Mouse (Mus musculus) embryonic stem cell, embryonic (primary cell): ENCODE data around the gene Rasgef1b.

Experiments
- CTCF ChIA-PET, 4 experiments: fragments of 300-600 bp in 2 of 4; fragments of 350-600 bp in 2 of 4; sonication (Branson Sonifier 250); formaldehyde crosslinking; loops; one replicate each; lab custom pipeline; 2022; ENCODE audit warnings: inconsistent platforms in 2 of 4; lab: Charles Lee
- POLR2A ChIA-PET, 4 experiments: fragments of 300-600 bp in 2 of 4; fragments of 350-600 bp in 2 of 4; sonication (Branson Sonifier 250); formaldehyde crosslinking; loops; one replicate each; lab custom pipeline; 2022; ENCODE audit warnings: antibody characterized with exemption in 4 of 4, inconsistent platforms in 1 of 4; lab: Charles Lee

The Rasgef1b gene

DNA sequence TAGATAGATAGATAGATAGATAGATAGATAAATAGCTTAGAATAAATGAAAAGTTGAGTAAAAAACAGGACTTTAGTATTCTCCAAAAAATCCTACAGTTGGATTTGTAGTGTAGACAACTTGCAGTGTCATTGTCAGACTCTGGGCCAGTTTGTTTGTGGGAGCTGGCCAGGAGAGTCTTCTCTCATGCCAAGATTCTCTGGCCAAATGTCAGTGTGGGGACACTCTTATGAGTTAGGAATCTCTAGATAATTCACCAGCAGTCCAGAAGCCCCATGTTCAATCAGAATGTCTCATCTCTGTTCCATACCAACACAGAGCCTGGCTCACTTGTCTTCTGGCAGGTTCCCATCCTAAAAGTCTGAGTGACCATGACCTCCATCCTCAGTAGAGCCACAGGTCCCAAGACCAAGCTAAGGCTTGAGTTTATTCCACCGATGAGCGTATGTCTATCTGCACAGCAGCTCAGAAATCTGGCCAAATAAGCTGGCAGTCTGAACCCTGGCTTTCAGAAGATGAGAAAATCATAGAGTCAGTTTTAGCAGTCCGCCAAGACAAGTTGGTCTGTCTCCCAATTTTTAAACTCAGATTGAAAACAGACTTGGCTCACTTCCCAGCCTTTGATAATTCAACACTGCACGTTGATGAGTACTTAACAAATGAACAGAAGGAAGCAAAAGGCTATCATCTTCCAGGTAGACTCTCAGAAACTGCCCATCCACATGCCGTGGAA lies 143.5 kb downstream of the Rasgef1b start:
- CTCF ChIA-PET, result no interaction called here
- POLR2A ChIA-PET, result no interaction called here

GRCm38 (mm10) chr5:99584266-99584665 lies 144.6 kb downstream of the Rasgef1b start:
- ChIA-PET CTCF (interaction anchor here in 1 of 4 experiments (0.6 kb wide), 1 partner anchor 736 kb away, joined by 3 read pairs; no protein-coding TSS in a partner anchor), POLR2A (no interaction called here)

DNA sequence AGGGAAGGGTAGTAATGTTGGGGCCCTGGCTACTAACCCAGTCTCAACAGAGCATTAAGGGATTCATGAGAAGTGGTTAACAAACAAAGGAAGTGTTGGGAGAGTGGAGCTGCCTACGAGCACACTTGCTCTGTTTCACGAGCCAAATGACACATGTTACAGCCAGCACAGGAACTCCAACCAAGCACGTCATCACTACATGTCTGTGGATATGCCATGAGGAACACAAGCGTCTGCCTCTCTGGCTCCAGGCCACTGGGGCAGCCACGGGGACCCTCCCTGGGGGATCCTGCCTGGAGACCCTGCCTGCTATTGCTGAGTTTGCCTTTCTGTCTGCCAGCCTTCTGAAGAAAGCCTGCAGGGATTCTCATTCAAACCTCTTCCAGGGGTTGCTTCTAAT lies 146.8 kb downstream of the Rasgef1b start:
- ChIA-PET CTCF (no interaction called here), POLR2A (no interaction called here)

GRCm38 (mm10) chr5:99578692-99579091 lies 150.2 kb downstream of the Rasgef1b start:
- ChIA-PET CTCF (interaction anchor here in 3 of 4 experiments (0.5 to 2.9 kb wide), 5 partner anchors 210 to 330 kb away, joined by 3 to 14 read pairs (median 4); no protein-coding TSS in a partner anchor), POLR2A (interaction anchor here in 1 of 4 experiments (0.6 kb wide), 1 partner anchor 326 kb away, joined by 3 read pairs; no protein-coding TSS in a partner anchor)

DNA sequence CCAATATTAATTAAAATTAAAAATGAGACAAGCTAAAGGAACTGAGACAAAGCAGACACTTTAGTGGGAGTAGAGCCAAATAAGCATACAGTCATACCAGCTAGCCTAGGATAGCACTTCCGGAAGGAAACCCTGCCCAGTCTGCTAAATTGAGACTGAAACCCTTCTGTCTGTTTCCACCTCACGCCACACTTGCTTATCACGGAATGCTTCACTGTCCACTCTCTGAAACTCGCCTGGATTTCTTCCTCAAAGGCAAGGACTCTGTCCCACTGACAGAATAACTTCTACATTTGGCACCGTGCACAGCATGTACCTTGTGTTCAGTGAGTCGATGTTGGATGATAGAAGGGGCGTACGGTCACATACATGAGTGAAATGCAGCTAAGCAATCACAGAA lies 153.0 kb downstream of the Rasgef1b start:
- POLR2A ChIA-PET, result interaction anchor here in 2 of 4 experiments (0.6 to 1.0 kb wide), 2 partner anchors 323 to 737 kb away, joined by 3 read pairs; no protein-coding TSS in a partner anchor
- CTCF ChIA-PET, result interaction anchor here in 2 of 4 experiments (0.6 to 0.8 kb wide), 2 partner anchors 327 to 366 kb away, joined by 3 to 5 read pairs; no protein-coding TSS in a partner anchor

DNA sequence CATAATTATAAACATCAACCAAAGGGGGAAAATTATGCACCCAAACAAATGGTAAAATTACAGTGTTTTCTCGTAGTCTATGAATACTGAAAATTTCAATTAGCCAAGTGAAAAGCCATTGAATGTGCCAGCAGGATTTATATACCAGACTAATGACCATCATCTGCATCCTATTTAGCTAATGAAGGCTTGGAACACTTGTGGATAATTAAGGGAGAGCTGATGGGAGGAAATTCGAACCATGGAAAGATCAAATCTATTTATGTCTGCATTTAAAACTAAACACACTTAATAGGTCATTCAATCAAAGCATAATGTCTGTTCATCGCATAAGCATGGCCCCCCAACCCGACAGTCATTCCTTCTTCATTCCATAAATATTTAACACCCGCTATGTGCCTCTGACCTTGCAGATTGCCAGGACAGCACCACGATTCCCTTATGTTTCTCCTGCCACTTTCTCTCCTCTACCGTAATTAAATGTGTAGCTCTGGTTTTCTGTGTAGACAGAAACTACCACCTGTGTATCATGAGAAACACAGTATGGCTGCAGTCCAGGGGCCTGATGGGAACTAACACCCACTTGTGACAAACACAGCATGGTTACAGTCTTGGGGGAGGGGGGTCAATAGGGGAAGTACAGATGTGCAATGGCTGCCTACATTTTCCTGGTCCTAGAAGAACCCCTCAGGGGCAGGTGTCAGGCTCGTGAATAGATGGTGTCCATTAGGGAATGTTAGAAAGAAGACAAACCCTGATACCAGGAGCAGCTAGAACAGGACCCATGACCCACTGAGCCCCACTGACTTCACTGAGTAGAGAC lies 164.2 kb downstream of the Rasgef1b start:
- POLR2A ChIA-PET, result no interaction called here
- CTCF ChIA-PET, result no interaction called here

DNA sequence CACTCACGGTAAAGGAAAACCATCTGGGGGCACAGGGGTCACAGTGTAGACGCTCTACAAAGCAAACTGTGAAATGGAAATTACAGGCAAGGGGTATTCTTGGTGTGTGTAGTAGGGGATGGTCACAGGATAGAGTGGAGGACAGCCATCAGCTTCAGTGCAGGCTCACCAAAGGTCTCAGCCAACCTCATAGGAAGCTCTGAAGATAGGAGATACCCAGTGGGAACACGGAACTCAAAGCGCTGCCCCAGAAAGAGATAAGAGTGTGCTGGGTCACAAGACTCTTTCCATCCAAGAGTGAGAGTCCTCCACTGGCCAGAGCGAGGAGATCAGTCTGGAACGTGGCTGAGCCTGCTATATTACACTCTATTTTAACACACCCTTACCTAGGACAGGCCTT lies 166.8 kb downstream of the Rasgef1b start:
- ChIA-PET POLR2A (no interaction called here), CTCF (no interaction called here)

GRCm38 (mm10) chr5:99559814-99560213 lies 169.1 kb downstream of the Rasgef1b start:
- ChIA-PET POLR2A (no interaction called here), CTCF (no interaction called here)

- CTCF ChIA-PET, result no interaction called here
- POLR2A ChIA-PET, result no interaction called here
Observed at GRCm38 (mm10) chr5:99558231-99558630, 170.6 kb downstream of the Rasgef1b start.

- POLR2A ChIA-PET, result interaction anchor here in 3 of 4 experiments (0.5 to 1.4 kb wide), 6 partner anchors 17 to 970 kb away, joined by 3 to 6 read pairs (median 3); no protein-coding TSS in a partner anchor
- CTCF ChIA-PET, result interaction anchor here in 3 of 4 experiments (0.7 to 1.1 kb wide), 3 partner anchors 258 to 348 kb away, joined by 3 to 5 read pairs (median 4); no protein-coding TSS in a partner anchor
Observed at GRCm38 (mm10) chr5:99552645-99553044, 176.2 kb downstream of the Rasgef1b start.

DNA sequence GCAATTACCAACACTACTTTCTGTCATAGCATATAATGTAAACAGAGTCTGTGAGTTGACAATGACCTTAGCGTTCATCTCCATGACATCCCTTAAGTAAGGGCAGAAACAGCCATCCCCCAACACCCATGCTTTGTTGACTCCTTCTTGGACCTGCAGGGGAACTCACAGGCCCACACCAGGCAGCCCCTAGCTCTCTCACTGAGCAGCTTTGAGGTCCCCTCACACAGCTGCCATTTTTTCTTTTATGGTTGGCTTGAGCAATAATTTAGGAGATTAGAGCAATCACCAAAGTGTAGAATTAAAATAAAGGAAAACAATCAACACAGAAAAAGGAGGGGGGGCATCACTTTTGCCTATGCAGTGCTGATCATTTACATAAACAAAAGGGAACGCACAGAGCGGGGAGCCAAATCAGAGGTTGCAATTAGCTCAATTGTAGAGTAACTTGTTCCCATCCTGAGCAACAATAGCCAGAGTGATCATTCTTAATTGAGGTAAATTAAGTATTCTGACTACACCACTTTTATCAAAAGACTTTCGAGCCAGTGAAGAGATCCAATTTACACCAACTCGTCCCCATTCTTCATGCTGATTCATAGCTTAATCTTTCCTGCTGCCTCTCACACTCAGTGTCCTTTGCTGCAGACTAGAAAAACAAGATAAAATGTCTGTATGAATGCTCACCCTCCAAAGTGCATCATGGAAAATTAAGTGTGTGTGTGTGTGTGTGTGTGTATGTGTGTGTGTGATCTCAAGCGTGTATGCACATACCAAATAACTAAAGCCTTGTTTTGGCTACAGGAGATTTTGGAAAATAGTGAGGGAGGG lies 184.0 kb downstream of the Rasgef1b start:
- CTCF ChIA-PET, result interaction anchor here in 1 of 4 experiments (1.1 kb wide), 1 partner anchor 296 kb away, joined by 3 read pairs; no protein-coding TSS in a partner anchor
- POLR2A ChIA-PET, result interaction anchor here in 2 of 4 experiments (0.5 to 1.0 kb wide), 3 partner anchors 9 to 803 kb away, joined by 3 to 7 read pairs (median 3); no protein-coding TSS in a partner anchor

DNA sequence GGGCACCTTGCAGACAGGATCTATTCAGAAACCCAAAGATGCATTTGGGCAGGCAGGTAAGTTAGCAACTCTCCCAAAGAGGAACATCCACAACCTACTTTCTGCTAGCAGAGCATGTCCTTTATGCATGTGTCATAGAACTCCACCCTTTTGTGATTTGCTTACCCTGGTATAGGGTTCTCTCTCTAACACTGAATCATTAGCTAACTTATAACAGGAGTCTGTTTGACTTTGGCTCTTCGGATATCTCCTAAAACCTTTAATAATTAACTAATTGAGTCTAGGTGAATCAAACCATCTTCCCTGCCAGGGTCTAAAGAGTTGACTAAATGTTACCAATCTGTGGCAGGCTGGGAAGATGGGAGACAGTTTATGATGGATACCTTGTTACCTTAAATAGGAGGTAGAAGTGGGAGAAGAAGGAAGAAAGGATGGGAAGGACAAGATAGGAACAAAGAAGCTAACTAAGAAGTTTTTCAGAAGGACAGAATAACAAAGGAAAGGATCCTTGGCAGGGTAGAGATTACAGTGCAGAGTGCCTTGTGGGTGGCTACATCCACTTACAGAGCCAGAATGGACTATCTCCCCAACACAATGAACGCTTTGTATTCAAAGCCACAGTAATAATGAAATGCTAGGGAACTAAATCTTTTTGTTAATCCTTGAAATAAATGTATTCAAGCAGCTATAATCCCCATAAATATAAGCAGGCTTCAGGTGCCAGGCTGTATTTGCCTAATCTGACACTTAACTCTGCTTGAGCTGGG lies 186.7 kb downstream of the Rasgef1b start:
- ChIA-PET CTCF (interaction anchor here in 2 of 4 experiments (0.5 to 0.6 kb wide), 2 partner anchors 1374 to 1461 kb away, joined by 3 to 4 read pairs; no protein-coding TSS in a partner anchor), POLR2A (no interaction called here)

- ChIA-PET POLR2A (interaction anchor here in 1 of 4 experiments (0.7 kb wide), 1 partner anchor 14 kb away, joined by 3 read pairs; no protein-coding TSS in a partner anchor), CTCF (no interaction called here)
Observed at GRCm38 (mm10) chr5:99541321-99541895, 187.5 kb downstream of the Rasgef1b start.

DNA sequence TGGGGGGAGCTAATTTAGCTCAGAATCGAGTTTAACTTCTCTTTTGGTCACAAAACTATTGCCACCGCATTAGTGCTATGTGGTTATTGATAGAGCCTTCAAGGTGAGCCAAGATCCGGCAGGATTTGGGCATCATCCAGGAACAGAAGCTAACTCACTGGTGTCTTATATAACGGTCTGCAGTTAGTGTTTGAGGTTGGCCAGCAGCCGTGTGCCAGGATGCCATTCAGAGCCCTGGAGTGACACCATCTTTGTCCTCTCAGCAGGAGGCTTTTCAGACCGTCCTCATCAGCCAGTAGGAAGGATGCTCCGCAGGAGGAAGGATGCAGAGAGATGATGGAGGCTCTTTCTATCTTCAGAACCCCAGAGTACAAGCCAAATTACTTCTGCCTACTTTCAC lies 195.4 kb downstream of the Rasgef1b start:
- CTCF ChIA-PET, result no interaction called here

GRCm38 (mm10) chr5:99526797-99527201 lies 202.1 kb downstream of the Rasgef1b start:
- ChIA-PET CTCF (no interaction called here), POLR2A (no interaction called here)

More for the DNA sequence above, 195.4 kb downstream of the Rasgef1b start:
- POLR2A ChIA-PET, result interaction anchor here in 1 of 4 experiments (0.7 kb wide), 1 partner anchor 1534 kb away, joined by 5 read pairs; no protein-coding TSS in a partner anchor

- POLR2A ChIA-PET, result no interaction called here
- CTCF ChIA-PET, result no interaction called here
Observed at GRCm38 (mm10) chr5:99525649-99526048, 203.2 kb downstream of the Rasgef1b start.

GRCm38 (mm10) chr5:99522571-99523269 lies 206.1 kb downstream of the Rasgef1b start:
- CTCF ChIA-PET, result interaction anchor here in 1 of 4 experiments (0.7 kb wide), 1 partner anchor 573 kb away, joined by 3 read pairs; no protein-coding TSS in a partner anchor
- POLR2A ChIA-PET, result no interaction called here
